Mouse (Mus musculus) effector memory CD4-positive, alpha-beta T cell, adult 5 months (primary cell): ENCODE measurements around the gene Nckap5. TPM values are rescaled to one million over a fixed set of nuclear protein-coding genes. Genes with fewer than 3 reads are reported as not detected.

Source experiments
- polyA plus RNA-seq: library from polyadenylated mRNA; unstranded; fragments of 100-300 nt; shearing (Covaris generic); gene quantifications from one replicate; pipeline ENCODE4 v1.2.1, GENCODE M21; 2017

Gene Nckap5
- not detected for polyA plus RNA-seq

DNA sequence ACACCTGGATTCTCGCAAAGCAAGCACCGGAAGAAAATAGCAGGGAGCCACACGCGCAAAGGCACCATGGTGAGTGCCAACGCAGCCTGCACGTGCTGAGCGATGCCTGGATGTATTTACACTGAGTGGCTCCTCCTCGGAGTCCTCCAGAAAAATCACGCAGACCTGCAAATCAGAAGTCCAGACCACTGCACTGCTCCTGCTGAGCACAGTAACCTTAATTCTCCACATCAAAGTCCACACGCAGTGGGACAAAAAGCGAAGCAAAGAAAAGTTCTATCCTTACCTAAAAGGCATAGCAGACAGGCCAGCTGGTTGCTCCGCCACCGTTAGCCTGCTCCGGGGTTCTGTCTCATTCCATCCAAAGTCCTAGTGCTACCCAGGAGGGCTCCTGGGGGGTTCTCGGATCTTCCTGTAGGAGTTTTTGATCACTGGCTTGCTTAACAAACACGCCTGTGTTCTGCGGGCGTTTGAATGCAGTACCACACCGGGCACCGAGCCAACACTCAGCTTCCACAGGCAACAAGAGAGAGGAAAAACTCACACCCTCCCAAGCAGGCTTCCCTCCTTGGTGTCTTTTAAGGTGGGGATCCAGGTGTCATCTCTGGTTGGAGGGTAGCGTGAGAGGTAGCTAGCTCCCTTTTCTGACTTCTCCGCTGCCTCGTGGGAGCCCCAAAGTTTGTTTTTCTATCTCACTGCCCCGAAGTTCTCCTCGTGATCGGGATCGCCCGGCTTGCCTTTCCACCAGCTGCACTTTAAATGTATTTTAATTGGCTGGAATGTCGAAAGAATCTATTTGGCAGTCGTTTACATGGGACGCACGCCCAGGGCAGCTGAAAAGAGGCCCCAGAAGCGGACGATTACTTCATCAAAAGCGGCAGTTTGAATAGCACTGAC is at the start of gene Nckap5:
Gene Nckap5, minus strand, starts transcription at position 769 of the 897 bp plus-strand sequence.

DNA sequence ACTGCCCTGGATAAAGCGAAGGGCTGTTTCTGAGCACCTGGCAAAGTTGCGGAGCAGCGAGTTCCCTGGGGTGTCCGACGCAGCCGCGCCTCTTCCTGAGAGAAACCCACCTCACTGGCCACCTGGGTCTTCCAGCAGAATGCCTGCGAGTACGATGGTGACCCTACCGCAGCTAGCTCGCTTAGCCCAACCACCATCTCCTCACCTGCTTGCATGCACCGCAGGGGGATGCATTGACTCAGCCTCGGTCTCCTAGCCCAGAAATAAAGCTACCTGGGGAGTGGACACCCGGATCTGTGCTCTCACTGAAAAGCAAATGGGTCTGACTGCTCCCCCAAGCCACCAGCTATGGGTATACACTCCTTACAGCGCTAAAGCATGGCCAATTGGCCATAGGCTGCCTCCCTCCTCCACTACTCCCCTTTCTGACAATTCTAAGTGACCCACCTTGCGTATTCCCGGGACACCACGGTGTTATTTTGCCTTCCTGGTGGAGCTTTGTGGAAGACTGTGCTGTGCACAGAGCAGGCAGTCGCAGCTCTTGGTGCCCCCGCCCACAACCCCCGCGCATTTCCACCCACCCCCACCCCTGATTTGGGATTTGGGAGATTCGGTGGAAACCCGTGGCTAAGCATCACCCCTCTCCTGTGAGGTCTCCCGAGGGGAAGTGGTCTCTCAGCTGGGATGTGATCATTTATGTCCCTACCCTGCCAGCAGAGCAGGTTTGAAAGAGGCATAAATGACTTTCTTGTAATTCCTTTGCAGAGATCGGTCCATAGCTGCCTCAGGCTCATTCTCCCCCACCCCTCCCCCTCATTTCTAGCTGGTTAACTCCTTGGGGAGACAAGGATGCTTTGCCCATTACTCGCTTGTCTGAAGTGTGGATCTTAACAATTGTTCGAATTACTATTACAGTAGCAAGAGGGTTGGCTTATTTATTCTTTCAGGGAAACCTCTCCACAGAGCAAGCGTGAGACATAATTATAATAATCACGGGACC is 917.7 kb downstream of the Nckap5 start, which contains the start of gene Lypd1:
Gene Lypd1, minus strand, starts transcription at position 501 of the 1,000 bp plus-strand sequence.

